Mouse (Mus musculus) forebrain, embryonic 13.5 days (tissue): ENCODE data around the gene Nmnat1. TPM values are rescaled to one million over a fixed set of nuclear protein-coding genes. Genes with fewer than 3 reads are reported as not detected.

Source experiments
- ATAC-seq: fragments of 200-750 bp; cut with Nextera tagmentation; 2 replicates; pipeline ENCODE4 v1.8.0; 2017
- H3K27ac ChIP-seq: fragments of 300-500 bp; sonication (generic); 2 replicates; pipeline ENCODE4 v1.5.1; 2015; ENCODE audit warnings: inconsistent platforms, mild to moderate bottlenecking, moderate library complexity
- H3K27me3 ChIP-seq: fragments of 300-500 bp; sonication (generic); 2 replicates; pipeline ENCODE4 v1.6.1; 2015; ENCODE audit warnings: mild to moderate bottlenecking, inconsistent platforms
- H3K36me3 ChIP-seq: fragments of 300-500 bp; sonication (generic); 2 replicates; pipeline ENCODE4 v1.6.1; 2015; ENCODE audit warnings: mild to moderate bottlenecking, inconsistent platforms; ENCODE audit not compliant: poor library complexity, severe bottlenecking
- H3K4me1 ChIP-seq: fragments of 300-500 bp; sonication (generic); 2 replicates; pipeline ENCODE4 v1.6.1; 2015; ENCODE audit warnings: inconsistent platforms
- H3K4me2 ChIP-seq: fragments of 300-500 bp; sonication (generic); 2 replicates; pipeline ENCODE4 v1.6.1; 2015; ENCODE audit warnings: inconsistent platforms, mild to moderate bottlenecking, moderate library complexity
- H3K4me3 ChIP-seq: fragments of 300-500 bp; sonication (generic); 2 replicates; pipeline ENCODE4 v1.5.1; 2015; ENCODE audit warnings: mild to moderate bottlenecking, inconsistent platforms
- H3K9ac ChIP-seq: fragments of 300-500 bp; sonication (generic); 2 replicates; pipeline ENCODE4 v1.6.1; 2015; ENCODE audit warnings: mild to moderate bottlenecking, inconsistent platforms
- H3K9me3 ChIP-seq: fragments of 300-500 bp; sonication (generic); replicated peaks from 2 replicates; pipeline ENCODE4 v1.6.1; 2016; ENCODE audit warnings: inconsistent platforms
- WGBS: fragments of 180-500 bp; shearing (Covaris S2); methylation state at CpG from one replicate; pipeline ENCODE4 v1.1.7; 2015; 5-methylcytosine and 5-hydroxymethylcytosine counted together
- polyA plus RNA-seq: library from polyadenylated mRNA; unstranded; fragments of >200 nt; fragmentation: Nextera tagmentation; extraction: Ambion mirVana; gene quantifications from 2 replicates; pipeline ENCODE4 v1.2.1, GENCODE M21; 2015

The Nmnat1 gene
- polyA plus RNA-seq, 1 experiment from 2014 or later = 15.7 TPM

- Histone ChIP-seq H3K27ac (peak overlapping the region; percentile 31; the same call in 1 of the 2 replicates), H3K36me3 (no peaks in the 10 kb centered on the region), H3K27me3 (no peaks in the 10 kb centered on the region), H3K4me3 (no peak overlapping the region), H3K9me3 (no peaks in the 10 kb centered on the region), H3K4me2 (no peak overlapping the region), H3K4me1 (peaks cover 8% of the 10 kb centered on the region), H3K9ac (no peak overlapping the region)
- ATAC-seq = no peak
- WGBS = 83% methylated on average over 7 of the region's 7 CpGs
Observed at GRCm38 (mm10) chr4:149512072-149512471, 27.1 kb upstream of the Nmnat1 start.

GRCm38 (mm10) chr4:149511221-149511646 is 26.2 kb upstream of the Nmnat1 start:
- peaks cover 8% of the 10 kb centered on the region for H3K4me1 ChIP-seq
- H3K9ac ChIP-seq = no peak overlapping the region
- H3K4me2 ChIP-seq = no peak overlapping the region
- WGBS = 26% methylated on average over 6 of the region's 6 CpGs
- peak; percentile 53; the same call in 1 of the 2 replicates for ATAC-seq
- H3K9me3 ChIP-seq = no peaks in the 10 kb centered on the region
- no peak overlapping the region for H3K4me3 ChIP-seq
- peak overlapping the region; percentile 72 for H3K27ac ChIP-seq
- no peaks in the 10 kb centered on the region for H3K36me3 ChIP-seq
- no peaks in the 10 kb centered on the region for H3K27me3 ChIP-seq

- H3K36me3 ChIP-seq = peaks cover 8% of the 10 kb centered on the region; the same call in 1 of the 2 replicates
- H3K27ac ChIP-seq = no peak overlapping the region
- H3K4me3 ChIP-seq = no peak overlapping the region
- 96% methylated on average over 3 of the region's 3 CpGs for WGBS
- no peak overlapping the region for H3K9ac ChIP-seq
- no peaks in the 10 kb centered on the region for H3K27me3 ChIP-seq
- no peaks in the 10 kb centered on the region for H3K9me3 ChIP-seq
- no peak overlapping the region for H3K4me2 ChIP-seq
- H3K4me1 ChIP-seq = peaks cover 26% of the 10 kb centered on the region
- no peak for ATAC-seq
Observed at GRCm38 (mm10) chr4:149506904-149507303, 21.9 kb upstream of the Nmnat1 start.

GRCm38 (mm10) chr4:149505261-149505967 is 20.4 kb upstream of the Nmnat1 start:
- Histone ChIP-seq H3K27me3 (no peaks in the 10 kb centered on the region), H3K36me3 (peaks cover 18% of the 10 kb centered on the region), H3K9me3 (no peaks in the 10 kb centered on the region), H3K9ac (no peak overlapping the region), H3K27ac (peak overlapping the region; percentile 36), H3K4me3 (no peak overlapping the region), H3K4me1 (peaks cover 17% of the 10 kb centered on the region), H3K4me2 (no peak overlapping the region)
- 20% methylated on average over 15 of the region's 15 CpGs for WGBS
- ATAC-seq = peak; percentile 68

- H3K4me1 ChIP-seq = peaks cover 17% of the 10 kb centered on the region
- 4% methylated on average over 3 of the region's 3 CpGs for WGBS
- H3K4me2 ChIP-seq = no peak overlapping the region
- H3K36me3 ChIP-seq = peaks cover 23% of the 10 kb centered on the region
- peak overlapping the region; percentile 74 for H3K27ac ChIP-seq
- no peaks in the 10 kb centered on the region for H3K27me3 ChIP-seq
- peak; percentile 61 for ATAC-seq
- H3K9ac ChIP-seq = no peak overlapping the region
- no peaks in the 10 kb centered on the region for H3K9me3 ChIP-seq
- H3K4me3 ChIP-seq = no peak overlapping the region
Observed at GRCm38 (mm10) chr4:149504858-149505257, 19.9 kb upstream of the Nmnat1 start.

- no peak for ATAC-seq
- Histone ChIP-seq H3K9me3 (no peaks in the 10 kb centered on the region), H3K27me3 (no peaks in the 10 kb centered on the region), H3K27ac (peak overlapping the region; percentile 74), H3K36me3 (peaks cover 28% of the 10 kb centered on the region), H3K9ac (no peak overlapping the region), H3K4me1 (peaks cover 17% of the 10 kb centered on the region), H3K4me3 (no peak overlapping the region), H3K4me2 (no peak overlapping the region)
- 49% methylated on average over 5 of the region's 5 CpGs for WGBS
Observed at GRCm38 (mm10) chr4:149504363-149504762, 19.4 kb upstream of the Nmnat1 start.

GRCm38 (mm10) chr4:149499790-149500189 is 14.8 kb upstream of the Nmnat1 start:
- no peak overlapping the region for H3K27ac ChIP-seq
- no peaks in the 10 kb centered on the region for H3K9me3 ChIP-seq
- H3K4me2 ChIP-seq = no peak overlapping the region
- no peaks in the 10 kb centered on the region for H3K27me3 ChIP-seq
- no peak overlapping the region for H3K9ac ChIP-seq
- 64% methylated on average over 5 of the region's 5 CpGs for WGBS
- H3K4me1 ChIP-seq = peaks cover 21% of the 10 kb centered on the region
- peaks cover 67% of the 10 kb centered on the region for H3K36me3 ChIP-seq
- ATAC-seq = no peak
- H3K4me3 ChIP-seq = no peak overlapping the region

- 0 out of 2 replicates have a peak overlapping the region, but pooled peaks have one; percentile 9 for H3K9ac ChIP-seq
- peaks cover 76% of the 10 kb centered on the region for H3K36me3 ChIP-seq
- ATAC-seq = no peak
- WGBS = 74% methylated on average over 8 of the region's 8 CpGs
- no peaks in the 10 kb centered on the region for H3K9me3 ChIP-seq
- H3K4me2 ChIP-seq = no peak overlapping the region
- peaks cover 12% of the 10 kb centered on the region for H3K4me1 ChIP-seq
- H3K27me3 ChIP-seq = no peaks in the 10 kb centered on the region
- H3K4me3 ChIP-seq = no peak overlapping the region
- H3K27ac ChIP-seq = no peak overlapping the region
Observed at GRCm38 (mm10) chr4:149498901-149499300, 13.9 kb upstream of the Nmnat1 start.

- ATAC-seq = peak; percentile 51; the same call in 1 of the 2 replicates
- WGBS = 10% methylated on average over 2 of the region's 2 CpGs
- no peaks in the 10 kb centered on the region for H3K9me3 ChIP-seq
- H3K9ac ChIP-seq = no peak overlapping the region; the same call in 1 of the 2 replicates
- no peak overlapping the region for H3K4me3 ChIP-seq
- H3K27me3 ChIP-seq = no peaks in the 10 kb centered on the region
- no peak overlapping the region for H3K4me2 ChIP-seq
- no peak overlapping the region for H3K27ac ChIP-seq
- peaks cover 12% of the 10 kb centered on the region for H3K4me1 ChIP-seq
- H3K36me3 ChIP-seq = peaks cover 83% of the 10 kb centered on the region
Observed at GRCm38 (mm10) chr4:149496612-149497011, 11.6 kb upstream of the Nmnat1 start.

GRCm38 (mm10) chr4:149491151-149491550 is 6.1 kb upstream of the Nmnat1 start:
- ATAC-seq = no peak
- no peak overlapping the region for H3K4me2 ChIP-seq
- H3K9me3 ChIP-seq = no peaks in the 10 kb centered on the region
- peaks cover 80% of the 10 kb centered on the region for H3K36me3 ChIP-seq
- WGBS = 97% methylated on average over 3 of the region's 3 CpGs
- peaks cover 16% of the 10 kb centered on the region for H3K4me1 ChIP-seq
- H3K4me3 ChIP-seq = no peak overlapping the region
- H3K27ac ChIP-seq = no peak overlapping the region
- no peaks in the 10 kb centered on the region for H3K27me3 ChIP-seq
- no peak overlapping the region for H3K9ac ChIP-seq

- no peaks in the 10 kb centered on the region for H3K9me3 ChIP-seq
- no peak overlapping the region for H3K4me2 ChIP-seq
- H3K4me3 ChIP-seq = no peak overlapping the region
- H3K4me1 ChIP-seq = peaks cover 15% of the 10 kb centered on the region
- WGBS = 94% methylated on average over 14 of the region's 14 CpGs
- H3K27ac ChIP-seq = no peak overlapping the region
- H3K9ac ChIP-seq = no peak overlapping the region
- no peak for ATAC-seq
- no peaks in the 10 kb centered on the region for H3K27me3 ChIP-seq
- peaks cover 68% of the 10 kb centered on the region for H3K36me3 ChIP-seq
Observed at GRCm38 (mm10) chr4:149489415-149490240, 4.6 kb upstream of the Nmnat1 start.

GRCm38 (mm10) chr4:149487729-149488128 is 2.7 kb upstream of the Nmnat1 start:
- Histone ChIP-seq H3K4me2 (no peak overlapping the region), H3K9ac (no peak overlapping the region), H3K4me3 (no peak overlapping the region), H3K36me3 (peaks cover 50% of the 10 kb centered on the region), H3K9me3 (no peaks in the 10 kb centered on the region), H3K27me3 (no peaks in the 10 kb centered on the region), H3K4me1 (peaks cover 24% of the 10 kb centered on the region), H3K27ac (no peak overlapping the region)
- 94% methylated on average over 12 of the region's 12 CpGs for WGBS
- ATAC-seq = no peak
